9 mouse cellular contexts compared by ENCODE assay signal in genomic region chr10:58601431-58601901, GRCm38 (mm10).
DNase-seq lines count a peak whose midpoint lies in the region; ATAC-seq lines count a peak whose summit lies in the region.
"Had no signal": no experiment of that assay in that cellular context is flagged by ENCODE, and none has a peak within 500 bp of the region (broad histone marks: within the 10 kb centered on the region; RNA-seq: fewer than 3 reads in every experiment).

No protein-coding gene starts in this region.

- peak overlapping the region; percentile 47; the same call in 1 of the 2 replicates for H3K27ac ChIP-seq in limb, embryonic 10.5 days
- H3K27ac ChIP-seq in stomach, embryonic 15.5 days, result 0 out of 2 replicates have a peak overlapping the region, but pooled peaks have one; percentile 17
- H3K27ac ChIP-seq: embryonic facial prominence, embryonic 12.5 days had no signal

- no peaks in the 10 kb centered on the region for H3K9me3 ChIP-seq in limb, embryonic 10.5 days (replicated peaks)
- no peaks in the 10 kb centered on the region for H3K9me3 ChIP-seq in stomach, embryonic 15.5 days
- H3K9me3 ChIP-seq: embryonic facial prominence, embryonic 12.5 days had no signal

- ATAC-seq in frontal cortex, adult (ENCODE audit: low TSS enrichment), result peak; percentile 69
- no peak for ATAC-seq in stomach, embryonic 15.5 days (ENCODE audit: insufficient read depth, low FRiP score, low read depth)

- H3K27me3 ChIP-seq in limb, embryonic 10.5 days (ENCODE audit: low read depth, poor library complexity, severe bottlenecking), result no peaks in the 10 kb centered on the region
- no peaks in the 10 kb centered on the region for H3K27me3 ChIP-seq in stomach, embryonic 15.5 days (replicated peaks)
- H3K27me3 ChIP-seq: embryonic facial prominence, embryonic 12.5 days had no signal

- peaks cover 8% of the 10 kb centered on the region; the same call in 1 of the 2 replicates for H3K4me1 ChIP-seq in limb, embryonic 10.5 days
- no peaks in the 10 kb centered on the region for H3K4me1 ChIP-seq in stomach, embryonic 15.5 days
- H3K4me1 ChIP-seq: embryonic facial prominence, embryonic 12.5 days had no signal

- H3K36me3 ChIP-seq in limb, embryonic 10.5 days, result no peaks in the 10 kb centered on the region
- H3K36me3 ChIP-seq in stomach, embryonic 15.5 days, result no peaks in the 10 kb centered on the region
- H3K36me3 ChIP-seq: embryonic facial prominence, embryonic 12.5 days had no signal

- H3K4me3 ChIP-seq in limb, embryonic 10.5 days, result no peak overlapping the region
- H3K4me3 ChIP-seq in stomach, embryonic 15.5 days (replicated peaks), result no peak overlapping the region
- H3K4me3 ChIP-seq: embryonic facial prominence, embryonic 12.5 days had no signal

- H3K9ac ChIP-seq in stomach, embryonic 15.5 days, result no peak overlapping the region
- H3K9ac ChIP-seq: embryonic facial prominence, embryonic 12.5 days had no signal

- WGBS in limb, embryonic 10.5 days, result 34% methylated on average over 6 of the region's 6 CpGs
- WGBS in stomach, embryonic 15.5 days, result 44% methylated on average over 6 of the region's 6 CpGs

- intact Hi-C loops in gastrocnemius, postnatal 14 days (cut with DNase I; ENCODE audit: low total_unique reads), result no loop called here
- intact Hi-C loops in heart, postnatal 25 days (cut with DNase I), result no loop called here

- DNase-seq in frontal cortex, postnatal 25 days (ENCODE audit: low spot score in 2 of 2), result no peak
- peak; percentile 66 for DNase-seq in cerebellum, adult 11-12 months
- peak; percentile 58 for DNase-seq in gastrocnemius, postnatal 14 days
- peak; percentile 28 for DNase-seq in limb, embryonic 10.5 days (ENCODE audit: low spot score)
- no peak for DNase-seq in kidney, adult 11 months
- DNase-seq in heart, postnatal 25 days (ENCODE audit: low spot score), result no peak

- no peak overlapping the region for H3K4me2 ChIP-seq in stomach, embryonic 15.5 days
- H3K4me2 ChIP-seq: embryonic facial prominence, embryonic 12.5 days had no signal

Comparison
In these comparisons a context has a peak if more than half of its experiments do, and no peak if none do; other contexts are left out.
1. DNase-seq: peak in cerebellum, adult 11-12 months (single experiment), gastrocnemius, postnatal 14 days (single experiment) and limb, embryonic 10.5 days (single experiment); none in frontal cortex, postnatal 25 days (0 of 2), kidney, adult 11 months (single experiment) and heart, postnatal 25 days (single experiment).